Mouse (Mus musculus) monocyte, adult 59 days (primary cell): Measurements from ENCODE around the gene Kdm6b. TPM values are rescaled to one million over a fixed set of nuclear protein-coding genes. Genes with fewer than 3 reads are reported as not detected.

ENCODE experiments used
- total RNA-seq, 2 experiments: library from RNA; stranded (reverse); gene quantifications; one replicate each; pipeline ENCODE4 v1.2.4; 2023

Gene Kdm6b
- total RNA-seq = 100 to 1,000 TPM; 375 to 454 TPM

GRCm38 (mm10) chr11:69413221-69414181 lies at the start of gene Kdm6b:
Gene Kdm6b (minus strand): TSS chr11:69413675.

GRCm38 (mm10) chr11:69398059-69398458 lies 15.4 kb downstream of the Kdm6b start, which contains the start of gene Tmem88:
Gene Tmem88 (minus strand): TSS chr11:69398234.

GRCm38 (mm10) chr11:69395235-69395633 lies 18.2 kb downstream of the Kdm6b start, which contains the start of the genes Naa38 and Cyb5d1:
Gene Naa38 (plus strand): TSS chr11:69395487.
Gene Cyb5d1 (minus strand): TSS chr11:69395631.

GRCm38 (mm10) chr11:69369215-69369989 lies 44.1 kb downstream of the Kdm6b start, which contains the start of gene Chd3:
Gene Chd3 (minus strand): TSS chr11:69369406.

Other genes starting within 250 kb of the Kdm6b start
- 1 to 10 TPM in 1 of 2 experiments, under 1 TPM in 1; 0.94 to 2.2 TPM for gene Alox8, start 215.8 kb downstream of the Kdm6b start, total RNA-seq
- gene Gucy2e, start 176.6 kb downstream of the Kdm6b start, total RNA-seq = not detected
- gene Cntrob, start 89.9 kb downstream of the Kdm6b start, total RNA-seq = 10 to 100 TPM in 1 of 2 experiments, 1 to 10 TPM in 1; 9.4 to 15.2 TPM
- gene Trappc1, start 89.7 kb downstream of the Kdm6b start, total RNA-seq = 10 to 100 TPM; 61.5 to 74.4 TPM
- 1 to 10 TPM; 1.5 to 2.5 TPM for gene Kcnab3, start 87.4 kb downstream of the Kdm6b start, total RNA-seq
- gene Rnf227, start 73.2 kb downstream of the Kdm6b start, total RNA-seq = 1 to 10 TPM; 1.6 to 1.8 TPM
- 10 to 100 TPM; 86.1 to 96.7 TPM for gene Chd3, start 44.3 kb downstream of the Kdm6b start, total RNA-seq
- 10 to 100 TPM; 37.3 to 63.3 TPM for gene Naa38, start 18.2 kb downstream of the Kdm6b start, total RNA-seq
- gene Cyb5d1, start 18.0 kb downstream of the Kdm6b start, total RNA-seq = 10 to 100 TPM; 19.2 to 23.1 TPM
- 10 to 100 TPM; 22.0 to 32.2 TPM for gene Tmem88, start 15.4 kb downstream of the Kdm6b start, total RNA-seq
- 10 to 100 TPM; 35.0 to 38.9 TPM for gene Dnah2, start 135.4 kb upstream of the Kdm6b start, total RNA-seq
- gene Efnb3, start 146.5 kb upstream of the Kdm6b start, total RNA-seq = under 1 TPM; 0.63 to 0.70 TPM
- 1 to 10 TPM; 6.8 to 8.1 TPM for gene Wrap53, start 166.6 kb upstream of the Kdm6b start, total RNA-seq
- gene Trp53, start 166.7 kb upstream of the Kdm6b start, total RNA-seq = 10 to 100 TPM; 79.2 to 81.1 TPM
- under 1 TPM in 1 of 2 experiments, not detected in 1; 0.24 TPM for gene Atp1b2, start 192.3 kb upstream of the Kdm6b start, total RNA-seq
- gene Shbg, start 204.2 kb upstream of the Kdm6b start, total RNA-seq = not detected
- gene Sat2, start 208.3 kb upstream of the Kdm6b start, total RNA-seq = 1 to 10 TPM in 1 of 2 experiments, not detected in 1; 1.8 TPM
- 10 to 100 TPM; 68.3 to 68.4 TPM for gene Fxr2, start 219.3 kb upstream of the Kdm6b start, total RNA-seq
- gene Sox15, start 241.6 kb upstream of the Kdm6b start, total RNA-seq = under 1 TPM in 1 of 2 experiments, not detected in 1; 0.64 TPM
- 10 to 100 TPM; 73.1 to 74.9 TPM for gene Mpdu1, start 249.0 kb upstream of the Kdm6b start, total RNA-seq